Mouse (Mus musculus): ENCODE data around the gene Armc8. TPM values are rescaled to one million over a fixed set of nuclear protein-coding genes. Genes with fewer than 3 reads are reported as not detected.
A peak's percentile ranks its signal among the peaks of the same experiment; 100 is the strongest.
"Not testable (repeated sequence)": the region's sequence is repeated elsewhere in the genome, so short reads cannot be mapped to it uniquely, and the experiment has no call there.

The Armc8 gene
- 100 to 1,000 TPM in 1 of 26 experiments, 10 to 100 TPM in 25; 17.9 to 136 (median 46.0) TPM for total RNA-seq (2018; cell fraction: chromatin; rRNA removed)
- 10 to 100 TPM; 14.2 to 20.0 (median 17.4) TPM for total RNA-seq (2018; cell fraction: cytosol; rRNA removed)
- total RNA-seq (2018; cell fraction: nucleus; rRNA removed), result 100 to 1,000 TPM in 1 of 26 experiments, 10 to 100 TPM in 25; 15.2 to 123 (median 38.7) TPM
- polyA plus RNA-seq (2018), result 13.4 to 17.8 TPM (median 15.9 TPM) in 3 replicates

DNA sequence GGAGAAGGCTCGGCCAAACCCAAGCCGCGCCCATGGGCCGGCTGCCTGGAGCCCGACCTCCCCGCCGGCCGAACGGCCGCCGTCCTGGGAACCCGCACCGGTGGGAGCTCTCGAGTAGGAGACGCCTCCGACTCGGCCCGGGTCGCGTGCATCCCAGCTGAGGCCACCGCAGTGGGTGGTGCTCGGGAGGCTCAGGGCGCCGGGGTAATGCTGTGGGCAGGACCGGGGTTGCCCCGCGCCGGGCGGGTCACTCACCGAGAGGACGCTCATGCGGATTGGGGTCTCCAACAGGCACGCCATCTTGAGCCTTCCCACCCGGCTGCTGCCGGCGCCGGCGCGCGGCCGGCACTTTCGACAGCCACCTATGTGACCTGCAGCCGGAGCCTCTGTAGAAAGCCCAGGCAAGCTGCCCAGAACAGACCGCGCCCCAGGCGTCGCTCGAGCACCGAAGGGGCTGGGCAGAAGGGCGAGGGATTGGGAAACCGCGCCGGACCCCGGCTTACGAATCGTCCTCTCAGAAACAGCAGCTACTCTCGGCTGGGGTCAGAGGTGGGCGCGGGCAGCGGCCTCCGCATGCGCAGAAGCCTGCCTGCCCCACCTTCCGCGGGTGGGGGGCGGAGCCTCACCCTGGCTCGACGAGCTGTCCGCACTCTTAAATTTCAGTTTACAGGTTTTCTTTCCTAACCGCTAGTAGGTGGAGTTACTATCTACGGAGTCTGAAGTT lies at the start of gene Armc8:
Armc8 (minus strand) TSS at position 553 of the 724 bp plus-strand sequence.
- Histone ChIP-seq H3K79me2 (ENCODE audit: inconsistent target) (peaks cover 46% of the 10 kb centered on the region), H3K27ac (peak within 1 kb of the TSS; percentile 58), H3K4me3 (ENCODE audit: inconsistent target) (peak within 1 kb of the TSS; percentile 78), H3K36me3 (ENCODE audit: inconsistent target) (no peaks in the 10 kb centered on the region)
- WGBS (ENCODE audit: missing documents), result under 1% methylated on average over 69 of the region's 70 CpGs

DNA sequence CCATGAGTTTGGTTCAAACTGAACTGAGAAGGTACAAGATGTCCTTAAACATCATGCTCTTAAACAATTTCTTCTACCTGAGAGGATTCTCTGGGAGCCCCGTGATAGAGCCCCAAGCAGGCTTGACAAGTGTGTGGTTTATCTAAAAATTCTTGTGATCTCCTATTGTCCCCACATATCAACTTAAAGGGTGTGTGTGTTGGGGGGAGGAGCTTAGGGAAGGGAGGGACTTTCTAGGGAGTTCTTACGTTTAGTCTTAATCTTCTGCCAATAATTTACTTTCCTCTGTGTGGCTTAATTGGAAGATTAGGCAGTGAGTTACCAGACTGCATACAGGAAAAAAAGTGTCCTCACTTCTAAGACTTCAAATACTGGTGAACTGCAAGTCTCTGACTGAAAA lies 43.5 kb upstream of the Armc8 start, which contains the start of gene A4gnt:
A4gnt (plus strand) TSS at position 301 of the 400 bp plus-strand sequence.
- H3K4me3 ChIP-seq (ENCODE audit: inconsistent target), result no peak within 1 kb of the TSS
- 41% methylated on average over 2 of the region's 2 CpGs for WGBS (ENCODE audit: missing documents)
- H3K36me3 ChIP-seq (ENCODE audit: inconsistent target), result no peaks in the 10 kb centered on the region
- no peak within 1 kb of the TSS for H3K27ac ChIP-seq
- H3K79me2 ChIP-seq (ENCODE audit: inconsistent target), result no peaks in the 10 kb centered on the region

DNA sequence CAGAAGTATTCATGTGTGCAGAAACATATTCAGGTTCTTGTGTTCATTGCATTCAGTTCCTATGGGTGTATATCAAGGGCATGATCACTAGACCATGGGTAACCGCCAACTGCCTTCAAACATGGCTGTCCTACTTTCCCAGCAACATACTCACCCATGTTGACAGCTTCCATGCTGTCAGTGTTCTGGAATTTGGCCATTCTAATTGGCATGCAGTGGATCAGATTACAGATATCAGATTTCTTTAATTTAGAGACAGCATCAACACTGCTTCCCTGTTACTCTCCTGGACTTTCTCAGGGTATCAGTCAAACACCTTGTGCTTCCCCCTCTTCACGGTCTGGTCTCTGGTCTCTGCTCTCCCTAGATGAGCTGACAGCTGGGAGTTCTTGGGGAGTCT lies 34.9 kb upstream of the Armc8 start:
- H3K4me3 ChIP-seq (ENCODE audit: inconsistent target), result no peak overlapping the region
- no peaks in the 10 kb centered on the region for H3K79me2 ChIP-seq (ENCODE audit: inconsistent target)
- WGBS (ENCODE audit: missing documents), result 78% methylated on average over 2 of the region's 2 CpGs
- no peaks in the 10 kb centered on the region for H3K36me3 ChIP-seq (ENCODE audit: inconsistent target)
- H3K27ac ChIP-seq, result no peak overlapping the region

GRCm38 (mm10) chr9:99599127-99599526 lies 30.4 kb upstream of the Armc8 start:
- H3K36me3 ChIP-seq (ENCODE audit: inconsistent target); H3K79me2 ChIP-seq (ENCODE audit: inconsistent target); H3K27ac ChIP-seq; H3K4me3 ChIP-seq (ENCODE audit: inconsistent target): not testable (repeated sequence)
- WGBS (ENCODE audit: missing documents), result 96% methylated on average over 6 of the region's 6 CpGs

GRCm38 (mm10) chr9:99591144-99591543 lies 22.4 kb upstream of the Armc8 start:
- no peaks in the 10 kb centered on the region for H3K36me3 ChIP-seq (ENCODE audit: inconsistent target)
- 40% methylated on average over 8 of the region's 8 CpGs for WGBS (ENCODE audit: missing documents)
- H3K79me2 ChIP-seq (ENCODE audit: inconsistent target), result no peaks in the 10 kb centered on the region
- no peak overlapping the region for H3K27ac ChIP-seq
- no peak overlapping the region for H3K4me3 ChIP-seq (ENCODE audit: inconsistent target)

- no peaks in the 10 kb centered on the region for H3K79me2 ChIP-seq (ENCODE audit: inconsistent target)
- H3K4me3 ChIP-seq (ENCODE audit: inconsistent target), result no peak overlapping the region
- peaks cover 11% of the 10 kb centered on the region for H3K36me3 ChIP-seq (ENCODE audit: inconsistent target)
- WGBS (ENCODE audit: missing documents), result 39% methylated on average over 8 of the region's 8 CpGs
- no peak overlapping the region for H3K27ac ChIP-seq
These were observed 19.0 kb upstream of the Armc8 start for GRCm38 (mm10) chr9:99587505-99588202.

DNA sequence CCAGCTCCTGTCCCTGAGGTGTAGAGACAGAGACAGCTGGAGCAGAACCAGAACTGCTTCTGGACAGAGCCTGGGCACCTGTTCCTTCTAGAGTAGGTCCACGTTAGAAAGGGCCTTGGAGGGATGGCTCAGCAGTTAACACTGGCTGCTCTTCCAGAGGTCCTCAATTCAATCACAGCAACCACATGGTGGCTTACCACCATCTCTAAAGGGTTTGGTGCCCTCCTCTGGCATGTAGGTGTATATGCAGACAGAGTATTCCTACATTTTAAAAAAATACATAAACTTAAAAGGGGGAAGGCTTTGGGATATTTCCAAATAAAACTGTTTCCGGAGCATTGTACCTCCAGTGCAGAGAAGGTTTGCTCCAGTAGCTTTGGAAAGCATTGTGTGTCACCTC lies 12.0 kb upstream of the Armc8 start:
- Histone ChIP-seq H3K36me3 (ENCODE audit: inconsistent target) (peaks cover 48% of the 10 kb centered on the region), H3K27ac (no peak overlapping the region), H3K4me3 (ENCODE audit: inconsistent target) (no peak overlapping the region), H3K79me2 (ENCODE audit: inconsistent target) (peaks cover 43% of the 10 kb centered on the region)
- 44% methylated on average over 2 of the region's 2 CpGs for WGBS (ENCODE audit: missing documents)

- Histone ChIP-seq H3K27ac (no peak within 1 kb of the TSS), H3K79me2 (ENCODE audit: inconsistent target) (peaks cover 43% of the 10 kb centered on the region), H3K4me3 (ENCODE audit: inconsistent target) (peak within 1 kb of the TSS; percentile 82), H3K36me3 (ENCODE audit: inconsistent target) (peaks cover 19% of the 10 kb centered on the region; the same call in 1 of the 2 replicates)
- WGBS (ENCODE audit: missing documents), result under 1% methylated on average over 57 of the region's 57 CpGs
These were observed 7.2 kb upstream of the Armc8 start, which contains the start of gene Dbr1 for GRCm38 (mm10) chr9:99575677-99576480. Dbr1 (plus strand) TSS chr9:99575799.

DNA sequence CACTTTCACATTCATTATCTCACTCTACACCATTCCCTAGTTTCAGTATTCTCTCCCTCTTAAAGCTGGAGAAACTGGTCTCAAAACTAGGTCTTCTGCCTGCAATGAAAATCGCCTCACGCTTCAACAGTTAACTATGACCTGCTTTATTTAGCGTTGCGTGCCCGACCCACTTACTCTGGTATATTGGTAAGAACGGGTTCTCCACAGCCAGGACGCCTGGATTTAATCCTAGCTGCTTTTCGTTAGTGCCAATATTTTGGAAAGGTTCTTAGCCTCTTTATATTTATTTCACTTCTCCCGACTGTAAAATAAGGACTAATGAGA lies 335 bp upstream of the Armc8 start:
- 1% methylated on average over 9 of the region's 9 CpGs for WGBS (ENCODE audit: missing documents)
- H3K79me2 ChIP-seq (ENCODE audit: inconsistent target), result peaks cover 41% of the 10 kb centered on the region
- H3K27ac ChIP-seq, result peak overlapping the region; percentile 58
- no peaks in the 10 kb centered on the region for H3K36me3 ChIP-seq (ENCODE audit: inconsistent target)
- peak overlapping the region; percentile 78 for H3K4me3 ChIP-seq (ENCODE audit: inconsistent target)

- 1% methylated on average over 15 of the region's 15 CpGs for whole genome bisulfite sequencing (ENCODE audit: missing documents)
- Histone ChIP-seq H3K4me3 (ENCODE audit: inconsistent target) (peak overlapping the region; percentile 78), H3K79me2 (ENCODE audit: inconsistent target) (peaks cover 52% of the 10 kb centered on the region), H3K36me3 (ENCODE audit: inconsistent target) (no peaks in the 10 kb centered on the region), H3K27ac (no peak overlapping the region)
These were observed 714 bp downstream of the Armc8 start for GRCm38 (mm10) chr9:99568023-99568346.

- Histone ChIP-seq H3K79me2 (ENCODE audit: inconsistent target) (peaks cover 94% of the 10 kb centered on the region), H3K36me3 (ENCODE audit: inconsistent target) (no peaks in the 10 kb centered on the region), H3K4me3 (ENCODE audit: inconsistent target) (no peak overlapping the region), H3K27ac (no peak overlapping the region)
- 10% methylated on average over 11 of the region's 11 CpGs for WGBS (ENCODE audit: missing documents)
These were observed 5.0 kb downstream of the Armc8 start for GRCm38 (mm10) chr9:99563714-99564113.

GRCm38 (mm10) chr9:99560389-99560788 lies 8.3 kb downstream of the Armc8 start:
- peaks cover 100% of the 10 kb centered on the region for H3K79me2 ChIP-seq (ENCODE audit: inconsistent target)
- no peak overlapping the region for H3K27ac ChIP-seq
- no peaks in the 10 kb centered on the region for H3K36me3 ChIP-seq (ENCODE audit: inconsistent target)
- H3K4me3 ChIP-seq (ENCODE audit: inconsistent target), result no peak overlapping the region
- 89% methylated on average over 3 of the region's 3 CpGs for WGBS (ENCODE audit: missing documents)

GRCm38 (mm10) chr9:99559557-99559904 lies 9.2 kb downstream of the Armc8 start:
- no peak overlapping the region for H3K27ac ChIP-seq

DNA sequence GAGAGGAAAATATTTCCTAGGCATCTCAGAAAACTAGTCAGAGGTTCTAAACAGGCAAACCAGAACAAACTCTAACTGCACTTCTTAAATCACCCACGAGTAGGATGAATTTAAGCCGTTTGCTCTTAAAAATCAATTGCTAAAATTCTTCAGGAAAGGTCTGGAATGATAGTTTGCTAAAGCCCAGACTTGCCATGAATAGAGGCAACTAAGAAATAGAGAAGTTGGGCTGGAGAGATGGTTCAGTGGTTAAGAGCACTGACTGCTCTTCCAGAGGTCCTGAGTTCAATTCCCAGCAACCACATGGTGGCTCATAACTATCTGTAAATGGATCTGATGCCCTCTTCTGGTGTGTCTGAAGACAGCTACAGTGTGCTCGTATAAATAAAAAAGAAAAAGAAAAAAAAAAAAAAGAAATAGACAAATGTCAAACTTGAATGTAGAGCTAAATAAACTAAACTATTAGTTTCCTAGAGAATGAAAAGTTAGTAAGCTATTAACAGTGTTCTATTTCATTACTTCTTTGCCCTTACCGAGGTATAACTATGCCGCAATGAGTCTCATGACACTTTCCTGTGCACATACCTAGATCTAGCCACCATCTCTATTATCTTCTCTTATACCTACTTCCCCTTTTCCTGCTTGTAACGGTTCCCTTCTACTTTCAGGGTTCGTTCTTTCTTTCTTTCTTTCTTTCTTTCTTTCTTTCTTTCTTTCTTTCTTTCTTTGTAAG lies 9.7 kb downstream of the Armc8 start:
- no peak overlapping the region for H3K27ac ChIP-seq
- no peak overlapping the region for H3K4me3 ChIP-seq (ENCODE audit: inconsistent target)
- peaks cover 100% of the 10 kb centered on the region for H3K79me2 ChIP-seq (ENCODE audit: inconsistent target)
- H3K36me3 ChIP-seq (ENCODE audit: inconsistent target), result no peaks in the 10 kb centered on the region
- 36% methylated on average over 7 of the region's 7 CpGs for WGBS (ENCODE audit: missing documents)

More at GRCm38 (mm10) chr9:99559557-99559904, 9.2 kb downstream of the Armc8 start:
- no peak overlapping the region for H3K4me3 ChIP-seq (ENCODE audit: inconsistent target)
- H3K79me2 ChIP-seq (ENCODE audit: inconsistent target), result peaks cover 100% of the 10 kb centered on the region
- no peaks in the 10 kb centered on the region for H3K36me3 ChIP-seq (ENCODE audit: inconsistent target)

All from macrophage (primary cell).